Mouse (Mus musculus) heart, postnatal 0 days (tissue): ENCODE results near the gene Mertk. TPM values are rescaled to one million over a fixed set of nuclear protein-coding genes. Genes with fewer than 3 reads are reported as not detected.
A peak's percentile ranks its signal among the peaks of the same experiment; 100 is the strongest.

ENCODE experiments used
- ATAC-seq: fragments of 200-750 bp; cut with Nextera tagmentation; 2 replicates; pipeline ENCODE4 v1.8.0; 2017; ENCODE audit warnings: low read depth, moderate number of reproducible peaks, moderate library complexity; ENCODE audit not compliant: insufficient read depth
- DNase-seq: peaks from one replicate; pipeline ENCODE4 v3.0.0-alpha.2; 2016; ENCODE audit warnings: low spot score
- H3K27ac ChIP-seq: fragments of 300-500 bp; sonication (generic); 2 replicates; pipeline ENCODE4 v1.5.1; 2014; ENCODE audit warnings: low read depth, mild to moderate bottlenecking
- H3K27me3 ChIP-seq: fragments of 300-500 bp; sonication (generic); 2 replicates; pipeline ENCODE4 v1.6.1; 2014; ENCODE audit warnings: low read length, mixed read lengths; ENCODE audit not compliant: control insufficient read depth, insufficient read depth
- H3K36me3 ChIP-seq: fragments of 300-500 bp; sonication (generic); replicated peaks from 2 replicates; pipeline ENCODE4 v1.6.1; 2014; ENCODE audit warnings: low read length, mixed read lengths; ENCODE audit not compliant: control insufficient read depth, insufficient read depth
- H3K4me1 ChIP-seq: fragments of 300-500 bp; sonication (generic); 2 replicates; pipeline ENCODE4 v1.6.1; 2014; ENCODE audit warnings: antibody characterized with exemption; ENCODE audit not compliant: control insufficient read depth, insufficient read depth
- H3K4me2 ChIP-seq: fragments of 300-500 bp; sonication (generic); 2 replicates; pipeline ENCODE4 v1.6.1; 2014; ENCODE audit warnings: low read depth, mild to moderate bottlenecking, low read length, moderate library complexity
- H3K4me3 ChIP-seq: fragments of 300-500 bp; sonication (generic); 2 replicates; pipeline ENCODE4 v1.5.1; 2014; ENCODE audit warnings: low read depth, low read length
- H3K9ac ChIP-seq: fragments of 300-500 bp; sonication (generic); replicated peaks from 2 replicates; pipeline ENCODE4 v1.6.1; 2014; ENCODE audit warnings: low read depth, low read length, mixed read lengths
- H3K9me3 ChIP-seq: fragments of 300-500 bp; sonication (generic); replicated peaks from 2 replicates; pipeline ENCODE4 v1.6.1; 2016; ENCODE audit warnings: low read length; ENCODE audit not compliant: control insufficient read depth
- CTCF ChIP-seq: IDR thresholded peaks from 2 replicates; pipeline ENCODE4 v1.5.1; 2016; ENCODE audit warnings: antibody characterized with exemption, control low read depth, low read depth
- EP300 ChIP-seq: IDR thresholded peaks from 2 replicates; pipeline ENCODE4 v1.6.1; 2016; ENCODE audit warnings: antibody characterized with exemption, low read depth
- WGBS: fragments of 180-500 bp; shearing (Covaris S2); extraction: QIAGEN DNeasy Blood & Tissue Kit; methylation state at CpG from one replicate; pipeline ENCODE4 v1.1.7; 2014; 5-methylcytosine and 5-hydroxymethylcytosine counted together
- polyA plus RNA-seq: library from polyadenylated mRNA; unstranded; fragments of >200 nt; fragmentation: Nextera tagmentation; extraction: Ambion mirVana; gene quantifications from 2 replicates; pipeline ENCODE4 v1.2.1, GENCODE M21; 2015
- total RNA-seq: library from RNA; depleted of rRNA; stranded (reverse); fragments of >200 nt; gene quantifications from 2 replicates; pipeline ENCODE4 v1.2.3, GENCODE M21; 2014; ENCODE audit warnings: low replicate concordance

The Mertk gene
- total and polyA plus RNA-seq, 2 experiments from 2014 or later = 2.3 to 6.1 TPM

GRCm38 (mm10) chr2:128753295-128753873 lies 54.6 kb downstream of the Mertk start:
- Histone ChIP-seq H3K27ac (peak overlapping the region; percentile 31), H3K9me3 (no peaks in the 10 kb centered on the region), H3K9ac (no peak overlapping the region), H3K4me2 (no peak overlapping the region), H3K4me1 (peaks cover 39% of the 10 kb centered on the region), H3K27me3 (no peaks in the 10 kb centered on the region), H3K4me3 (no peak overlapping the region), H3K36me3 (0 out of 2 replicates have a peak, but pooled peaks cover 5% of the 10 kb centered on the region)
- DNase-seq (peak; percentile 55), ATAC-seq (peak; percentile 59; the same call in 1 of the 2 replicates)
- no peak for TF ChIP-seq CTCF
- TF ChIP-seq EP300 = no peak
- WGBS = 17% methylated on average over 6 of the region's 6 CpGs

- no peak overlapping the region for H3K9ac ChIP-seq
- H3K4me1 ChIP-seq = peaks cover 39% of the 10 kb centered on the region
- no peak overlapping the region for H3K4me3 ChIP-seq
- no peaks in the 10 kb centered on the region for H3K27me3 ChIP-seq
- WGBS = 70% methylated on average over 4 of the region's 4 CpGs
- H3K36me3 ChIP-seq = 0 out of 2 replicates have a peak, but pooled peaks cover 5% of the 10 kb centered on the region
- ATAC-seq = no peak
- H3K9me3 ChIP-seq = no peaks in the 10 kb centered on the region
- TF ChIP-seq CTCF (no peak), EP300 (no peak)
- no peak overlapping the region for H3K27ac ChIP-seq
- no peak overlapping the region for H3K4me2 ChIP-seq
- DNase-seq = no peak
These were observed 56.5 kb downstream of the Mertk start for GRCm38 (mm10) chr2:128755149-128755691.

- H3K4me2 ChIP-seq = no peak overlapping the region
- H3K9me3 ChIP-seq = no peaks in the 10 kb centered on the region
- TF ChIP-seq CTCF = no peak
- no peak for TF ChIP-seq EP300
- H3K4me1 ChIP-seq = peaks cover 14% of the 10 kb centered on the region
- no peak overlapping the region for H3K9ac ChIP-seq
- DNase-seq (peak; percentile 46), ATAC-seq (no peak)
- no peak overlapping the region for H3K27ac ChIP-seq
- 30% methylated on average over 10 of the region's 10 CpGs for WGBS
- H3K27me3 ChIP-seq = no peaks in the 10 kb centered on the region
- no peak overlapping the region for H3K4me3 ChIP-seq
- peaks cover 29% of the 10 kb centered on the region for H3K36me3 ChIP-seq
These were observed 60.1 kb downstream of the Mertk start for GRCm38 (mm10) chr2:128758724-128759340.

- 92% methylated on average over 9 of the region's 9 CpGs for WGBS
- no peak overlapping the region for H3K4me2 ChIP-seq
- no peak overlapping the region for H3K27ac ChIP-seq
- H3K9me3 ChIP-seq = no peaks in the 10 kb centered on the region
- no peak for ATAC-seq
- H3K27me3 ChIP-seq = no peaks in the 10 kb centered on the region
- H3K4me3 ChIP-seq = no peak overlapping the region
- H3K4me1 ChIP-seq = no peaks in the 10 kb centered on the region
- TF ChIP-seq EP300 (no peak), CTCF (no peak)
- H3K9ac ChIP-seq = no peak overlapping the region
- no peak for DNase-seq
- H3K36me3 ChIP-seq = peaks cover 36% of the 10 kb centered on the region
These were observed 63.3 kb downstream of the Mertk start for GRCm38 (mm10) chr2:128762008-128762407.

- no peaks in the 10 kb centered on the region for H3K4me1 ChIP-seq
- DNase-seq = no peak
- H3K9me3 ChIP-seq = no peaks in the 10 kb centered on the region
- no peak overlapping the region for H3K27ac ChIP-seq
- TF ChIP-seq CTCF (no peak), EP300 (no peak)
- WGBS = 83% methylated on average over 1 of the region's 1 CpGs
- peaks cover 35% of the 10 kb centered on the region for H3K36me3 ChIP-seq
- H3K4me2 ChIP-seq = no peak overlapping the region
- H3K9ac ChIP-seq = no peak overlapping the region
- no peaks in the 10 kb centered on the region for H3K27me3 ChIP-seq
- no peak overlapping the region for H3K4me3 ChIP-seq
- no peak for ATAC-seq
These were observed 67.0 kb downstream of the Mertk start for GRCm38 (mm10) chr2:128765787-128766186.
